Comparison of ENCODE assay signal across 8 mouse cellular contexts in genomic region chr2:130613091-130613490, GRCm38 (mm10). TPM values are rescaled to one million over a fixed set of nuclear protein-coding genes. Genes with fewer than 3 reads are reported as not detected.
A peak's percentile ranks its signal among the peaks of the same experiment; 100 is the strongest.
DNase-seq lines count a peak whose midpoint lies in the region; TF ChIP-seq lines count a peak whose summit lies in the region.

No protein-coding gene starts in this region.

- DNase-seq in gastrocnemius, adult 2 months, result no peak
- no peak for DNase-seq in gastrocnemius, adult 8-10 months (ENCODE audit: low spot score in 2 of 2)
- DNase-seq in urinary bladder, postnatal 14 days (ENCODE audit: low spot score), result peak; percentile 18
- DNase-seq in urinary bladder, postnatal 4 days (ENCODE audit: low spot score in 2 of 2), result no peak
- peak; percentile 58 for DNase-seq in thymus, postnatal 4 days
- no peak for DNase-seq in right cerebral cortex, postnatal 25 days
- no peak for DNase-seq in heart, adult 9 months (ENCODE audit: low spot score in 2 of 2)

- peak; percentile 58 for TF ChIP-seq CTCF in gastrocnemius, adult 2 months (IDR thresholded peaks at IDR 0.05)
- 0 out of 2 replicates have a peak, but pooled peaks have one; percentile 6 for TF ChIP-seq CTCF in embryonic fibroblast, embryonic 13.5 days (IDR thresholded peaks at IDR 0.05; ENCODE audit: borderline replicate concordance, insufficient read depth, low read length)

- TF ChIP-seq POLR2A in embryonic fibroblast, embryonic 13.5 days (IDR thresholded peaks at IDR 0.05; ENCODE audit: low read depth, low read length), result no peak

- H3K4me3 ChIP-seq in gastrocnemius, adult 2 months, result no peak overlapping the region
- H3K4me3 ChIP-seq in embryonic fibroblast, embryonic 13.5 days (ENCODE audit: insufficient read depth, low read length), result no peak overlapping the region

- H3K4me1 ChIP-seq in embryonic fibroblast, embryonic 13.5 days (ENCODE audit: control insufficient read depth, insufficient read depth, low read length), result no peaks in the 10 kb centered on the region

- H3K27ac ChIP-seq in gastrocnemius, adult 2 months, result no peak overlapping the region
- H3K27ac ChIP-seq in embryonic fibroblast, embryonic 13.5 days (ENCODE audit: insufficient read depth, low read length), result no peak overlapping the region

- intact Hi-C loops in gastrocnemius, adult 2 months (cut with DNase I), result loop anchor here (10.0 kb wide), 1 partner anchor 152 kb away; no protein-coding TSS in a partner anchor

RNA-seq across cellular contexts. Expression of gene Fastkd5, which starts 16.7 kb away (rescaled TPM):
- 1 to 10 TPM; 6.0 to 7.5 TPM for total RNA-seq in gastrocnemius, adult 2 months (2021)
- 1 to 10 TPM; 5.1 to 7.7 (median 6.7) TPM for total RNA-seq in gastrocnemius, adult 8-10 months (2022)
- 9.3 and 10.3 TPM in 2 replicates for polyA plus RNA-seq in embryonic fibroblast, embryonic 13.5 days (2011; ENCODE audit: insufficient read length, low read depth, missing spikeins)

RNA-seq across cellular contexts. Expression of gene Ubox5, which starts 16.7 kb away (rescaled TPM):
- 1 to 10 TPM; 4.9 to 5.0 TPM for total RNA-seq in gastrocnemius, adult 2 months (2021)
- 1 to 10 TPM; 4.7 to 6.0 (median 5.2) TPM for total RNA-seq in gastrocnemius, adult 8-10 months (2022)
- polyA plus RNA-seq in embryonic fibroblast, embryonic 13.5 days (2011; ENCODE audit: insufficient read length, low read depth, missing spikeins), result 7.2 and 8.4 TPM in 2 replicates

RNA-seq across cellular contexts. Expression of gene Lzts3, which starts 29.5 kb away (rescaled TPM):
- total RNA-seq in gastrocnemius, adult 2 months (2021), result 1 to 10 TPM; 2.3 to 3.3 TPM
- total RNA-seq in gastrocnemius, adult 8-10 months (2022), result 1 to 10 TPM; 1.8 to 3.0 (median 2.4) TPM
- 4.5 and 5.1 TPM in 2 replicates for polyA plus RNA-seq in embryonic fibroblast, embryonic 13.5 days (2011; ENCODE audit: insufficient read length, low read depth, missing spikeins)

RNA-seq across cellular contexts. Expression of gene Avp, which starts 30.7 kb away (rescaled TPM):
- not detected for total RNA-seq in gastrocnemius, adult 2 months (2021)
- not detected for total RNA-seq in gastrocnemius, adult 8-10 months (2022)
- not detected in 2 replicates for polyA plus RNA-seq in embryonic fibroblast, embryonic 13.5 days (2011; ENCODE audit: insufficient read length, low read depth, missing spikeins)

RNA-seq across cellular contexts. Expression of gene Oxt, which starts 37.1 kb away (rescaled TPM):
- not detected for total RNA-seq in gastrocnemius, adult 2 months (2021)
- total RNA-seq in gastrocnemius, adult 8-10 months (2022), result not detected
- not detected in 2 replicates for polyA plus RNA-seq in embryonic fibroblast, embryonic 13.5 days (2011; ENCODE audit: insufficient read length, low read depth, missing spikeins)

Comparison
In these comparisons a context has a peak if more than half of its experiments do, and no peak if none do; other contexts are left out.
1. DNase-seq: peak in urinary bladder, postnatal 14 days (single experiment) and thymus, postnatal 4 days (single experiment); none in gastrocnemius, adult 2 months (single experiment), gastrocnemius, adult 8-10 months (0 of 2), urinary bladder, postnatal 4 days (0 of 2), right cerebral cortex, postnatal 25 days (single experiment) and heart, adult 9 months (0 of 2).